In genomic region chr2:6459282-6460047, GRCm38 (mm10) we compare ENCODE assay signal across 12 mouse cellular contexts.
A peak's percentile ranks its signal among the peaks of the same experiment; 100 is the strongest.
DNase-seq lines count a peak whose midpoint lies in the region; ATAC-seq and TF ChIP-seq lines count a peak whose summit lies in the region.
"Had no signal": no experiment of that assay in that cellular context is flagged by ENCODE, and none has a peak within 500 bp of the region (broad histone marks: within the 10 kb centered on the region; RNA-seq: fewer than 3 reads in every experiment).

No protein-coding gene starts in this region.

- H3K4me1 ChIP-seq in hindbrain, embryonic 15.5 days (replicated peaks): peaks cover 2% of the 10 kb centered on the region
- no peaks in the 10 kb centered on the region; the same call in 1 of the 2 replicates for H3K4me1 ChIP-seq in hindbrain, postnatal 0 days (ENCODE audit: insufficient read depth, low read length)
- peaks cover 7% of the 10 kb centered on the region for H3K4me1 ChIP-seq in forebrain, embryonic 12.5 days

- 60% methylated on average over 13 of the region's 13 CpGs for WGBS in hindbrain, embryonic 15.5 days
- WGBS in hindbrain, postnatal 0 days: 61% methylated on average over 13 of the region's 13 CpGs
- 67% methylated on average over 13 of the region's 13 CpGs for WGBS in forebrain, embryonic 12.5 days

- no peak for DNase-seq in hindbrain, postnatal 0 days (ENCODE audit: low spot score)
- DNase-seq in testis, postnatal 10 days (ENCODE audit: low spot score): peak; percentile 58
- no peak for DNase-seq in testis, postnatal 14 days (ENCODE audit: low spot score)
- peak; percentile 72 for DNase-seq in lung, postnatal 14 days
- no peak for DNase-seq in retina, postnatal 1 day
- DNase-seq in heart, postnatal 10 days: no peak
- DNase-seq: gastrocnemius, postnatal 10 days; left cerebral cortex, postnatal 4 days had no signal

- intact Hi-C loops in heart, postnatal 10 days (cut with DNase I): no loop called here

- no peaks in the 10 kb centered on the region for H3K27me3 ChIP-seq in hindbrain, embryonic 15.5 days
- no peaks in the 10 kb centered on the region for H3K27me3 ChIP-seq in hindbrain, postnatal 0 days (ENCODE audit: insufficient read depth, low read length)
- no peaks in the 10 kb centered on the region for H3K27me3 ChIP-seq in forebrain, embryonic 12.5 days

- no peaks in the 10 kb centered on the region for H3K9me3 ChIP-seq in hindbrain, embryonic 15.5 days
- H3K9me3 ChIP-seq in hindbrain, postnatal 0 days (ENCODE audit: low read length): no peaks in the 10 kb centered on the region
- peaks cover 3% of the 10 kb centered on the region; the same call in 1 of the 2 replicates for H3K9me3 ChIP-seq in forebrain, embryonic 12.5 days

- no peak overlapping the region for H3K4me3 ChIP-seq in hindbrain, embryonic 15.5 days
- no peak overlapping the region for H3K4me3 ChIP-seq in hindbrain, postnatal 0 days (ENCODE audit: low read length)
- no peak overlapping the region for H3K4me3 ChIP-seq in forebrain, embryonic 12.5 days (replicated peaks)
- H3K4me3 ChIP-seq: erythroblast, embryonic 14.5 days had no signal

- H3K9ac ChIP-seq in hindbrain, embryonic 15.5 days: no peak overlapping the region
- H3K9ac ChIP-seq in hindbrain, postnatal 0 days (replicated peaks; ENCODE audit: low read length): no peak overlapping the region
- no peak overlapping the region for H3K9ac ChIP-seq in forebrain, embryonic 12.5 days

- 0 out of 2 replicates have a peak overlapping the region, but pooled peaks have one; percentile 37 for H3K27ac ChIP-seq in hindbrain, embryonic 15.5 days (replicated peaks)
- H3K27ac ChIP-seq in hindbrain, postnatal 0 days: no peak overlapping the region
- H3K27ac ChIP-seq in forebrain, embryonic 12.5 days: no peak overlapping the region

- ATAC-seq in hindbrain, embryonic 15.5 days (ENCODE audit: low FRiP score, low read depth): no peak
- no peak for ATAC-seq in hindbrain, postnatal 0 days
- no peak for ATAC-seq in forebrain, embryonic 12.5 days (ENCODE audit: low FRiP score)
- ATAC-seq: activated CD4-positive, CD25-positive, alpha-beta regulatory T cell, adult 4 months had no signal

- H3K4me2 ChIP-seq in hindbrain, embryonic 15.5 days: no peak overlapping the region
- no peak overlapping the region for H3K4me2 ChIP-seq in hindbrain, postnatal 0 days (ENCODE audit: low read depth, low read length)
- H3K4me2 ChIP-seq in forebrain, embryonic 12.5 days: no peak overlapping the region

- H3K36me3 ChIP-seq in hindbrain, embryonic 15.5 days: no peaks in the 10 kb centered on the region
- no peaks in the 10 kb centered on the region for H3K36me3 ChIP-seq in hindbrain, postnatal 0 days (ENCODE audit: insufficient read depth, low read length)
- no peaks in the 10 kb centered on the region for H3K36me3 ChIP-seq in forebrain, embryonic 12.5 days (replicated peaks)

- no peak for TF ChIP-seq CTCF in hindbrain, postnatal 0 days (IDR thresholded peaks at IDR 0.05; ENCODE audit: low read depth)

Comparison
In these comparisons a context has a peak if more than half of its experiments do, and no peak if none do; other contexts are left out.
1. DNase-seq: peak in testis, postnatal 10 days (single experiment) and lung, postnatal 14 days (single experiment); none in hindbrain, postnatal 0 days (single experiment), testis, postnatal 14 days (single experiment), retina, postnatal 1 day (single experiment) and heart, postnatal 10 days (0 of 2).